Mouse (Mus musculus) bone marrow macrophage, adult 2 months (primary cell): ENCODE results near the gene 0610009B22Rik.

Experiments used
- CTCF ChIP-seq: IDR thresholded peaks from 2 replicates; pipeline ENCODE4 v1.5.1; 2012; ENCODE audit warnings: low read depth, mild to moderate bottlenecking, low read length, moderate library complexity
- POLR2A ChIP-seq: IDR thresholded peaks from 2 replicates; pipeline ENCODE4 v1.6.1; 2012; ENCODE audit warnings: mild to moderate bottlenecking, low read depth, low read length, borderline replicate concordance

GRCm38 (mm10) chr11:51675386-51675785 lies 13.3 kb downstream of the 0610009B22Rik start:
- TF ChIP-seq CTCF (no peak), POLR2A (no peak)
